Mouse (Mus musculus) ES-Bruce4 (cell line): Measurements from ENCODE around the gene B4gat1.

ENCODE experiments used
- CTCF ChIP-seq: IDR thresholded peaks from one replicate; pipeline ENCODE4 v1.8.1; 2011; ENCODE audit warnings: low read depth, low read length
- EP300 ChIP-seq: IDR thresholded peaks from 2 replicates; pipeline ENCODE4 v1.6.1; 2011; ENCODE audit warnings: low read depth, low read length; ENCODE audit not compliant: insufficient read depth
- POLR2A ChIP-seq: IDR thresholded peaks from one replicate; pipeline ENCODE4 v1.8.1; 2011; ENCODE audit warnings: low read length; ENCODE audit not compliant: insufficient read depth

DNA sequence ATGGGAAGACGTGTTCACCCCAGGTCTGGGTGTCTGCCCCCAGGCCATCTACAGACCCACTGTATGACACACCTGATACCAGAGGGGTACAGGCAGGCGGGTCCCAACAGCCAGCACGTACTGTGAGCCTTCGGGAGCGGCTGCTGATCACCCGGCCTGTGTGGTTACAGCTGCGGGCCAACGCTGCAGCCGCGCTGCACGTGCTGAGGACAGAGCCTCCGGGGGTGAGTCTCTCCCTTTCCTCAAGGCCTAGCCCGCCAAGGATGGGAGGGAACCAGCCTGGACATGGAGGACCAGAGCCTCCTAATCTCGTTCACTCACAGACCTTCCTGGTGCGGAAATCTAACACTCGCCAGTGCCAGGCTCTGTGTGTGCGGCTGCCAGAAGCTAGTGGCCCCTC is 12.4 kb downstream of the B4gat1 start:
- TF ChIP-seq POLR2A, result no peak
- TF ChIP-seq CTCF, result no peak
- no peak for TF ChIP-seq EP300
